Mouse (Mus musculus) spleen, postnatal 10 days (tissue): ENCODE data around the gene Fhl2.
A peak's percentile ranks its signal among the peaks of the same experiment; 100 is the strongest.

Experiments
- DNase-seq, 2 experiments: peaks; one replicate each; pipeline ENCODE4 v3.0.0; 2021 to 2022; ENCODE audit warnings: low spot score in 2 of 2

Gene Fhl2

GRCm38 (mm10) chr1:43108729-43109128 is 88.1 kb downstream of the Fhl2 start:
- DNase-seq, result no peak

- peak; percentile 93 to 94 for DNase-seq
Measured at GRCm38 (mm10) chr1:43098031-43098984, 98.5 kb downstream of the Fhl2 start, which contains the start of the genes Tgfbrap1 and AI597479. Gene Tgfbrap1, minus strand, starts transcription at chr1:43098637. Gene AI597479, plus strand, starts transcription at chr1:43098710.

- no peak for DNase-seq
Measured at GRCm38 (mm10) chr1:43094206-43094605, 102.6 kb downstream of the Fhl2 start.

- DNase-seq, result peak; percentile 67
Measured at GRCm38 (mm10) chr1:43092056-43093015, 104.4 kb downstream of the Fhl2 start.

GRCm38 (mm10) chr1:43091306-43092055 is 105.3 kb downstream of the Fhl2 start:
- peak in 1 of 2 experiments; percentile 25 for DNase-seq

- DNase-seq, result no peak
Measured at GRCm38 (mm10) chr1:43090418-43090817, 106.4 kb downstream of the Fhl2 start.

GRCm38 (mm10) chr1:43082946-43083345 is 113.8 kb downstream of the Fhl2 start:
- no peak for DNase-seq

- DNase-seq, result no peak
Measured at GRCm38 (mm10) chr1:43078124-43078523, 118.7 kb downstream of the Fhl2 start.

GRCm38 (mm10) chr1:43074791-43075190 is 122.0 kb downstream of the Fhl2 start:
- DNase-seq, result no peak
